Mouse (Mus musculus) mouse trophoblast stem cell (cell line): ENCODE measurements around the gene Sema3e.

Source experiments
- in situ Hi-C, 2 experiments: fragments of 300-500 bp; cut with MseI, MboI; formaldehyde crosslinking; loops; 2 replicates in 1 of 2; 3 replicates in 1 of 2; pipeline ENCODE4 v1.15.1; 2025

The Sema3e gene

GRCm38 (mm10) chr5:14025205-14026124 is at the start of gene Sema3e:
TSS of gene Sema3e (plus strand) at chr5:14025276.
- in situ Hi-C loops = no loop called here

- in situ Hi-C loops = no loop called here
Measured at GRCm38 (mm10) chr5:13977576-13977975, 47.5 kb upstream of the Sema3e start.

GRCm38 (mm10) chr5:13979156-13979555 is 45.9 kb upstream of the Sema3e start:
- in situ Hi-C loops = no loop called here

GRCm38 (mm10) chr5:13982417-13983054 is 42.5 kb upstream of the Sema3e start:
- in situ Hi-C loops = no loop called here

- in situ Hi-C loops = no loop called here
Measured at GRCm38 (mm10) chr5:13983608-13984007, 41.5 kb upstream of the Sema3e start.

GRCm38 (mm10) chr5:13985669-13986068 is 39.4 kb upstream of the Sema3e start:
- in situ Hi-C loops = no loop called here

- in situ Hi-C loops = no loop called here
Measured at GRCm38 (mm10) chr5:13987123-13987522, 38.0 kb upstream of the Sema3e start.

- in situ Hi-C loops = no loop called here
Measured at GRCm38 (mm10) chr5:13988023-13988422, 37.1 kb upstream of the Sema3e start.

- in situ Hi-C loops = no loop called here
Measured at GRCm38 (mm10) chr5:13992734-13993396, 32.2 kb upstream of the Sema3e start.

GRCm38 (mm10) chr5:14028341-14028740 is 3.3 kb downstream of the Sema3e start:
- in situ Hi-C loops = no loop called here

GRCm38 (mm10) chr5:14030796-14031195 is 5.7 kb downstream of the Sema3e start:
- in situ Hi-C loops = no loop called here

GRCm38 (mm10) chr5:14032056-14032455 is 7.0 kb downstream of the Sema3e start:
- in situ Hi-C loops = no loop called here

GRCm38 (mm10) chr5:14033302-14033701 is 8.2 kb downstream of the Sema3e start:
- in situ Hi-C loops = no loop called here

GRCm38 (mm10) chr5:14038813-14039496 is 13.9 kb downstream of the Sema3e start:
- in situ Hi-C loops = no loop called here

GRCm38 (mm10) chr5:14040208-14040607 is 15.1 kb downstream of the Sema3e start:
- in situ Hi-C loops = no loop called here

- in situ Hi-C loops = no loop called here
Measured at GRCm38 (mm10) chr5:14043116-14043515, 18.0 kb downstream of the Sema3e start.

GRCm38 (mm10) chr5:14043983-14044382 is 18.9 kb downstream of the Sema3e start:
- in situ Hi-C loops = no loop called here

GRCm38 (mm10) chr5:14048660-14049059 is 23.6 kb downstream of the Sema3e start:
- in situ Hi-C loops = no loop called here

GRCm38 (mm10) chr5:14054472-14054871 is 29.4 kb downstream of the Sema3e start:
- in situ Hi-C loops = no loop called here

- in situ Hi-C loops = no loop called here
Measured at GRCm38 (mm10) chr5:14059895-14060553, 34.9 kb downstream of the Sema3e start.

GRCm38 (mm10) chr5:14062918-14063481 is 37.9 kb downstream of the Sema3e start:
- in situ Hi-C loops = no loop called here
